Mouse (Mus musculus) central nervous system, embryonic 18 days (tissue): ENCODE measurements around the gene Rhbdl1. TPM values are rescaled to one million over a fixed set of nuclear protein-coding genes. Genes with fewer than 3 reads are reported as not detected.

Experiments used
- polyA plus RNA-seq: library from polyadenylated mRNA; depleted of rRNA; stranded (reverse); fragments of >200 nt; gene quantifications from 2 replicates; pipeline ENCODE4 v1.2.3, GENCODE M21; 2012; rRNA removed

The Rhbdl1 gene
- polyA plus RNA-seq, 1 experiment, result 105 TPM

Other genes starting within 250 kb of the Rhbdl1 start
- gene Gng13, start 120.1 kb downstream of the Rhbdl1 start, polyA plus RNA-seq, result 8.3 and 8.7 TPM in 2 replicates
- gene Chtf18, start 109.9 kb downstream of the Rhbdl1 start, polyA plus RNA-seq, result 5.9 and 6.7 TPM in 2 replicates
- gene Rpusd1, start 109.6 kb downstream of the Rhbdl1 start, polyA plus RNA-seq, result 47.6 and 50.8 TPM in 2 replicates
- 0.15 and 0.17 TPM in 2 replicates for gene Mslnl, start 101.3 kb downstream of the Rhbdl1 start, polyA plus RNA-seq
- gene Msln, start 82.9 kb downstream of the Rhbdl1 start, polyA plus RNA-seq, result 1.6 and 32.1 TPM in 2 replicates
- 26.8 and 27.4 TPM in 2 replicates for gene Narfl, start 63.5 kb downstream of the Rhbdl1 start, polyA plus RNA-seq
- 211 and 212 TPM in 2 replicates for gene Haghl, start 51.6 kb downstream of the Rhbdl1 start, polyA plus RNA-seq
- 0.12 and 0.13 TPM in 2 replicates for gene Ccdc78, start 50.7 kb downstream of the Rhbdl1 start, polyA plus RNA-seq
- gene Fam173a, start 44.4 kb downstream of the Rhbdl1 start, polyA plus RNA-seq, result 106 and 118 TPM in 2 replicates
- 0.33 and 0.57 TPM in 2 replicates for gene AC134908.4, start 41.6 kb downstream of the Rhbdl1 start, polyA plus RNA-seq
- 90.6 and 111 TPM in 2 replicates for gene Metrn, start 40.2 kb downstream of the Rhbdl1 start, polyA plus RNA-seq
- gene Fbxl16, start 28.2 kb downstream of the Rhbdl1 start, polyA plus RNA-seq, result 79.5 and 95.0 TPM in 2 replicates
- gene Wdr24, start 13.7 kb downstream of the Rhbdl1 start, polyA plus RNA-seq, result 42.3 and 44.7 TPM in 2 replicates
- gene Jmjd8, start 8.4 kb downstream of the Rhbdl1 start, polyA plus RNA-seq, result 61.3 and 66.9 TPM in 2 replicates
- gene Stub1, start 3.9 kb downstream of the Rhbdl1 start, polyA plus RNA-seq, result 297 and 308 TPM in 2 replicates
- gene Gm20683, start 4.5 kb upstream of the Rhbdl1 start, polyA plus RNA-seq, result 37.0 and 39.2 TPM in 2 replicates
- 95.8 and 96.0 TPM in 2 replicates for gene Rhot2, start 7.6 kb upstream of the Rhbdl1 start, polyA plus RNA-seq
- 46.9 and 49.8 TPM in 2 replicates for gene Wdr90, start 24.2 kb upstream of the Rhbdl1 start, polyA plus RNA-seq
- gene Mcrip2, start 31.5 kb upstream of the Rhbdl1 start, polyA plus RNA-seq, result 20.1 and 21.8 TPM in 2 replicates
- 67.4 and 73.2 TPM in 2 replicates for gene Mettl26, start 37.8 kb upstream of the Rhbdl1 start, polyA plus RNA-seq
- 0.39 and 0.40 TPM in 2 replicates for gene Wfikkn1, start 43.6 kb upstream of the Rhbdl1 start, polyA plus RNA-seq
- gene Rab40c, start 82.4 kb upstream of the Rhbdl1 start, polyA plus RNA-seq, result 88.6 and 89.3 TPM in 2 replicates
- 107 and 111 TPM in 2 replicates for gene Pigq, start 107.6 kb upstream of the Rhbdl1 start, polyA plus RNA-seq
- gene Nhlrc4, start 107.7 kb upstream of the Rhbdl1 start, polyA plus RNA-seq, result 0.29 and 0.44 TPM in 2 replicates
- 0.62 and 1.1 TPM in 2 replicates for gene A930017K11Rik, start 115.3 kb upstream of the Rhbdl1 start, polyA plus RNA-seq
- gene Capn15, start 148.5 kb upstream of the Rhbdl1 start, polyA plus RNA-seq, result 38.4 and 38.8 TPM in 2 replicates
- gene Rab11fip3, start 232.3 kb upstream of the Rhbdl1 start, polyA plus RNA-seq, result 58.8 and 66.0 TPM in 2 replicates